Mouse (Mus musculus): ENCODE data around the gene Prkn. TPM values are rescaled to one million over a fixed set of nuclear protein-coding genes. Genes with fewer than 3 reads are reported as not detected.
"Not testable (repeated sequence)": the region's sequence is repeated elsewhere in the genome, so short reads cannot be mapped to it uniquely, and the experiment has no call there.

Prkn gene
- total RNA-seq, 2 experiments from 2014 or later, result 15.1 to 16.9 TPM

GRCm38 (mm10) chr17:11089361-11089760 is 249.2 kb downstream of the Prkn start:
- intact Hi-C loops (cut with DNase I), result no loop called here
- no peak for DNase-seq (ENCODE audit: extremely low spot score in 1 of 2, low spot score in 2 of 2)

- intact Hi-C loops (cut with DNase I), result no loop called here
Observed at GRCm38 (mm10) chr17:11092900-11093299, 252.7 kb downstream of the Prkn start.

GRCm38 (mm10) chr17:11093321-11093720 is 253.1 kb downstream of the Prkn start:
- no peak for DNase-seq (ENCODE audit: extremely low spot score in 1 of 2, low spot score in 2 of 2)
- intact Hi-C loops (cut with DNase I), result no loop called here

More at GRCm38 (mm10) chr17:11092900-11093299, 252.7 kb downstream of the Prkn start:
- DNase-seq (ENCODE audit: extremely low spot score in 1 of 2, low spot score in 2 of 2), result peak in 1 of 2 experiments; percentile 44

GRCm38 (mm10) chr17:11107007-11107406 is 266.8 kb downstream of the Prkn start:
- no peak for DNase-seq (ENCODE audit: extremely low spot score in 1 of 2, low spot score in 2 of 2)
- intact Hi-C loops (cut with DNase I), result no loop called here

GRCm38 (mm10) chr17:11107916-11108315 is 267.7 kb downstream of the Prkn start:
- intact Hi-C loops (cut with DNase I), result no loop called here
- peak in 1 of 2 experiments; percentile 12 for DNase-seq (ENCODE audit: extremely low spot score in 1 of 2, low spot score in 2 of 2)

GRCm38 (mm10) chr17:11117508-11117907 is 277.3 kb downstream of the Prkn start:
- no peak for DNase-seq (ENCODE audit: extremely low spot score in 1 of 2, low spot score in 2 of 2)
- intact Hi-C loops (cut with DNase I), result no loop called here

- DNase-seq (ENCODE audit: extremely low spot score in 1 of 2, low spot score in 2 of 2), result no peak
Observed at GRCm38 (mm10) chr17:11124048-11124447, 283.9 kb downstream of the Prkn start.

GRCm38 (mm10) chr17:11127217-11127616 is 287.0 kb downstream of the Prkn start:
- DNase-seq (ENCODE audit: extremely low spot score in 1 of 2, low spot score in 2 of 2), result no peak
- intact Hi-C loops (cut with DNase I), result no loop called here

More at GRCm38 (mm10) chr17:11124048-11124447, 283.9 kb downstream of the Prkn start:
- intact Hi-C loops (cut with DNase I), result no loop called here

- DNase-seq (ENCODE audit: extremely low spot score in 1 of 2, low spot score in 2 of 2), result no peak
- intact Hi-C loops (cut with DNase I), result no loop called here
Observed at GRCm38 (mm10) chr17:11130919-11131318, 290.7 kb downstream of the Prkn start.

GRCm38 (mm10) chr17:11142321-11142720 is 302.1 kb downstream of the Prkn start:
- intact Hi-C loops (cut with DNase I), result no loop called here
- DNase-seq (ENCODE audit: extremely low spot score in 1 of 2, low spot score in 2 of 2), result peak; percentile 20 to 40

- intact Hi-C loops (cut with DNase I), result no loop called here
Observed at GRCm38 (mm10) chr17:11156119-11156518, 315.9 kb downstream of the Prkn start.

GRCm38 (mm10) chr17:11157536-11157935 is 317.4 kb downstream of the Prkn start:
- intact Hi-C loops (cut with DNase I), result no loop called here

More at GRCm38 (mm10) chr17:11156119-11156518, 315.9 kb downstream of the Prkn start:
- no peak for DNase-seq (ENCODE audit: extremely low spot score in 1 of 2, low spot score in 2 of 2)

GRCm38 (mm10) chr17:11161436-11161835 is 321.3 kb downstream of the Prkn start:
- intact Hi-C loops (cut with DNase I), result no loop called here
- no peak for DNase-seq (ENCODE audit: extremely low spot score in 1 of 2, low spot score in 2 of 2)

More at GRCm38 (mm10) chr17:11157536-11157935, 317.4 kb downstream of the Prkn start:
- DNase-seq (ENCODE audit: extremely low spot score in 1 of 2, low spot score in 2 of 2), result peak; percentile 40 to 61

- DNase-seq (ENCODE audit: extremely low spot score in 1 of 2, low spot score in 2 of 2), result no peak
- intact Hi-C loops (cut with DNase I), result no loop called here
Observed at GRCm38 (mm10) chr17:11162770-11163169, 322.6 kb downstream of the Prkn start.

- no peak for DNase-seq (ENCODE audit: extremely low spot score in 1 of 2, low spot score in 2 of 2)
- intact Hi-C loops (cut with DNase I), result no loop called here
Observed at GRCm38 (mm10) chr17:11187356-11187755, 347.2 kb downstream of the Prkn start.

GRCm38 (mm10) chr17:11188494-11188893 is 348.3 kb downstream of the Prkn start:
- no peak for DNase-seq (ENCODE audit: extremely low spot score in 1 of 2, low spot score in 2 of 2)
- intact Hi-C loops (cut with DNase I), result no loop called here

- DNase-seq (ENCODE audit: extremely low spot score in 1 of 2, low spot score in 2 of 2), result no peak
- intact Hi-C loops (cut with DNase I), result no loop called here
Observed at GRCm38 (mm10) chr17:11190306-11190705, 350.1 kb downstream of the Prkn start.

GRCm38 (mm10) chr17:11198134-11198533 is 357.9 kb downstream of the Prkn start:
- DNase-seq (ENCODE audit: extremely low spot score in 1 of 2, low spot score in 2 of 2), result no peak
- intact Hi-C loops (cut with DNase I), result no loop called here

- intact Hi-C loops (cut with DNase I); DNase-seq (ENCODE audit: extremely low spot score in 1 of 2, low spot score in 2 of 2): not testable (repeated sequence)
Observed at GRCm38 (mm10) chr17:11209063-11209462, 368.9 kb downstream of the Prkn start.

GRCm38 (mm10) chr17:11211006-11211405 is 370.8 kb downstream of the Prkn start:
- no peak for DNase-seq (ENCODE audit: extremely low spot score in 1 of 2, low spot score in 2 of 2)

GRCm38 (mm10) chr17:11211591-11211990 is 371.4 kb downstream of the Prkn start:
- intact Hi-C loops (cut with DNase I), result no loop called here
- DNase-seq (ENCODE audit: extremely low spot score in 1 of 2, low spot score in 2 of 2), result no peak

More at GRCm38 (mm10) chr17:11211006-11211405, 370.8 kb downstream of the Prkn start:
- intact Hi-C loops (cut with DNase I), result no loop called here
